Mouse (Mus musculus) ES-Bruce4 (cell line): ENCODE results near the gene Ccl2. TPM values are rescaled to one million over a fixed set of nuclear protein-coding genes. Genes with fewer than 3 reads are reported as not detected.

Experiments used
- H3K27ac ChIP-seq: 2 replicates; pipeline ENCODE4 v1.5.1; 2012; ENCODE audit warnings: low read length, inconsistent platforms; ENCODE audit not compliant: insufficient read depth
- H3K27me3 ChIP-seq: 2 replicates; pipeline ENCODE4 v1.6.1; 2012; ENCODE audit warnings: mild to moderate bottlenecking, low read length, inconsistent platforms; ENCODE audit not compliant: control insufficient read depth, poor library complexity, insufficient read depth, severe bottlenecking
- H3K36me3 ChIP-seq: 2 replicates; pipeline ENCODE4 v1.6.1; 2012; ENCODE audit warnings: inconsistent platforms, mild to moderate bottlenecking, low read length, moderate library complexity; ENCODE audit not compliant: control insufficient read depth, poor library complexity, insufficient read depth, severe bottlenecking
- H3K4me1 ChIP-seq: one replicate; pipeline ENCODE4 v1.8.1; 2011; ENCODE audit warnings: low read length; ENCODE audit not compliant: control insufficient read depth, insufficient read depth
- H3K4me3 ChIP-seq: 2 replicates; pipeline ENCODE4 v1.5.1; 2011; ENCODE audit warnings: low read depth, mild to moderate bottlenecking, low read length
- H3K9ac ChIP-seq: 2 replicates; pipeline ENCODE4 v1.6.1; 2012; ENCODE audit warnings: low read depth, mild to moderate bottlenecking, inconsistent platforms; ENCODE audit not compliant: poor library complexity, severe bottlenecking
- H3K9me3 ChIP-seq: replicated peaks from 2 replicates; pipeline ENCODE4 v1.6.1; 2012; ENCODE audit warnings: mild to moderate bottlenecking, low read length, inconsistent platforms; ENCODE audit not compliant: control insufficient read depth, poor library complexity, insufficient read depth, severe bottlenecking
- CTCF ChIP-seq: IDR thresholded peaks from one replicate; pipeline ENCODE4 v1.8.1; 2011; ENCODE audit warnings: low read depth, low read length
- EP300 ChIP-seq: IDR thresholded peaks from 2 replicates; pipeline ENCODE4 v1.6.1; 2011; ENCODE audit warnings: low read depth, low read length; ENCODE audit not compliant: insufficient read depth
- POLR2A ChIP-seq: IDR thresholded peaks from one replicate; pipeline ENCODE4 v1.8.1; 2011; ENCODE audit warnings: low read length; ENCODE audit not compliant: insufficient read depth
- polyA plus RNA-seq: library from polyadenylated mRNA; stranded (reverse); fragments of >200 nt; gene quantifications from 2 replicates; pipeline ENCODE4 v1.2.4, GENCODE M21; 2011; ENCODE audit warnings: low read depth; ENCODE audit not compliant: missing spikeins, insufficient read depth, insufficient read length

Gene Ccl2
- polyA plus RNA-seq: 4.2 and 4.3 TPM in 2 replicates

- H3K27me3 ChIP-seq: no peaks in the 10 kb centered on the region
- H3K27ac ChIP-seq: no peak within 1 kb of the TSS
Measured at GRCm38 (mm10) chr11:82035356-82035755, at the start of gene Ccl2. Gene Ccl2 (plus strand): TSS chr11:82035571.

GRCm38 (mm10) chr11:81996172-81996841 is 39.1 kb upstream of the Ccl2 start:
- Histone ChIP-seq H3K27me3 (no peaks in the 10 kb centered on the region; the same call in 1 of the 2 replicates), H3K9me3 (no peaks in the 10 kb centered on the region), H3K4me3 (no peak overlapping the region), H3K36me3 (no peaks in the 10 kb centered on the region), H3K4me1 (no peaks in the 10 kb centered on the region), H3K9ac (no peak overlapping the region), H3K27ac (no peak overlapping the region)
- no peak for TF ChIP-seq POLR2A
- peak; percentile 100 for TF ChIP-seq CTCF
- TF ChIP-seq EP300: no peak

More at GRCm38 (mm10) chr11:82035356-82035755, at the start of gene Ccl2:
- Histone ChIP-seq H3K4me1 (no peaks in the 10 kb centered on the region), H3K36me3 (no peaks in the 10 kb centered on the region), H3K4me3 (no peak within 1 kb of the TSS), H3K9me3 (no peaks in the 10 kb centered on the region), H3K9ac (no peak within 1 kb of the TSS)
- no peak for TF ChIP-seq POLR2A
- TF ChIP-seq EP300: no peak
- no peak for TF ChIP-seq CTCF

GRCm38 (mm10) chr11:81997085-81997484 is 38.3 kb upstream of the Ccl2 start:
- Histone ChIP-seq H3K9me3 (no peaks in the 10 kb centered on the region), H3K9ac (no peak overlapping the region), H3K4me3 (no peak overlapping the region), H3K36me3 (no peaks in the 10 kb centered on the region), H3K4me1 (no peaks in the 10 kb centered on the region), H3K27me3 (no peaks in the 10 kb centered on the region; the same call in 1 of the 2 replicates), H3K27ac (no peak overlapping the region)
- no peak for TF ChIP-seq CTCF
- TF ChIP-seq POLR2A: no peak
- no peak for TF ChIP-seq EP300

GRCm38 (mm10) chr11:81998646-81999045 is 36.7 kb upstream of the Ccl2 start:
- Histone ChIP-seq H3K9ac (no peak overlapping the region), H3K9me3 (no peaks in the 10 kb centered on the region), H3K27me3 (no peaks in the 10 kb centered on the region), H3K27ac (no peak overlapping the region), H3K4me3 (no peak overlapping the region), H3K36me3 (no peaks in the 10 kb centered on the region), H3K4me1 (no peaks in the 10 kb centered on the region)
- TF ChIP-seq CTCF (no peak), POLR2A (no peak), EP300 (no peak)

GRCm38 (mm10) chr11:81999469-81999868 is 35.9 kb upstream of the Ccl2 start:
- no peaks in the 10 kb centered on the region for H3K4me1 ChIP-seq
- H3K27ac ChIP-seq: no peak overlapping the region
- no peak overlapping the region for H3K9ac ChIP-seq
- H3K36me3 ChIP-seq: no peaks in the 10 kb centered on the region
- H3K27me3 ChIP-seq: no peaks in the 10 kb centered on the region
- no peak overlapping the region for H3K4me3 ChIP-seq
- H3K9me3 ChIP-seq: no peaks in the 10 kb centered on the region
- TF ChIP-seq EP300 (no peak), POLR2A (no peak), CTCF (no peak)

GRCm38 (mm10) chr11:82000581-82000980 is 34.8 kb upstream of the Ccl2 start:
- no peaks in the 10 kb centered on the region for H3K9me3 ChIP-seq
- no peak for TF ChIP-seq EP300
- H3K27ac ChIP-seq: no peak overlapping the region
- no peaks in the 10 kb centered on the region for H3K27me3 ChIP-seq
- no peaks in the 10 kb centered on the region for H3K4me1 ChIP-seq
- no peak overlapping the region for H3K9ac ChIP-seq
- no peak overlapping the region for H3K4me3 ChIP-seq
- no peaks in the 10 kb centered on the region for H3K36me3 ChIP-seq
